Mouse (Mus musculus): ENCODE measurements around the gene Krt87. TPM values are rescaled to one million over a fixed set of nuclear protein-coding genes. Genes with fewer than 3 reads are reported as not detected.

Gene Krt87
- polyA plus RNA-seq, 1 experiment from 2014 or later: not detected

- Histone ChIP-seq H3K4me2 (ENCODE audit: low read length) (no peak overlapping the region), H3K36me3 (ENCODE audit: control insufficient read depth, insufficient read depth, low read length) (no peaks in the 10 kb centered on the region), H3K27me3 (replicated peaks; ENCODE audit: control insufficient read depth, insufficient read depth, low read length) (no peaks in the 10 kb centered on the region), H3K9me3 (ENCODE audit: control insufficient read depth, low read length) (no peaks in the 10 kb centered on the region), H3K4me3 (ENCODE audit: low read depth, low read length) (no peak overlapping the region), H3K9ac (ENCODE audit: low read length) (no peak overlapping the region), H3K4me1 (replicated peaks; ENCODE audit: control insufficient read depth, insufficient read depth, low read length) (no peaks in the 10 kb centered on the region), H3K27ac (ENCODE audit: low read depth) (no peak overlapping the region)
- DNase-seq (ENCODE audit: low spot score) (no peak), ATAC-seq (replicated peaks; ENCODE audit: low FRiP score, low TSS enrichment, low read depth) (0 out of 2 replicates have a peak, but pooled peaks have one; percentile 21)
- WGBS: 44% methylated on average over 5 of the region's 5 CpGs
Observed at GRCm38 (mm10) chr15:101388034-101388541, 50.5 kb downstream of the Krt87 start.

GRCm38 (mm10) chr15:101387176-101387575 lies 51.4 kb downstream of the Krt87 start:
- H3K9ac ChIP-seq (ENCODE audit: low read length): no peak overlapping the region
- ATAC-seq (replicated peaks; ENCODE audit: low FRiP score, low TSS enrichment, low read depth) (no peak), DNase-seq (ENCODE audit: low spot score) (no peak)
- H3K4me3 ChIP-seq (ENCODE audit: low read depth, low read length): no peak overlapping the region
- no peaks in the 10 kb centered on the region for H3K27me3 ChIP-seq (replicated peaks; ENCODE audit: control insufficient read depth, insufficient read depth, low read length)
- H3K36me3 ChIP-seq (ENCODE audit: control insufficient read depth, insufficient read depth, low read length): no peaks in the 10 kb centered on the region
- H3K9me3 ChIP-seq (ENCODE audit: control insufficient read depth, low read length): no peaks in the 10 kb centered on the region
- no peaks in the 10 kb centered on the region for H3K4me1 ChIP-seq (replicated peaks; ENCODE audit: control insufficient read depth, insufficient read depth, low read length)
- 64% methylated on average over 3 of the region's 3 CpGs for WGBS
- H3K27ac ChIP-seq (ENCODE audit: low read depth): no peak overlapping the region
- no peak overlapping the region for H3K4me2 ChIP-seq (ENCODE audit: low read length)

GRCm38 (mm10) chr15:101385064-101385463 lies 53.5 kb downstream of the Krt87 start:
- no peaks in the 10 kb centered on the region; the same call in 1 of the 2 replicates for H3K4me1 ChIP-seq (replicated peaks; ENCODE audit: control insufficient read depth, insufficient read depth, low read length)
- WGBS: 82% methylated on average over 6 of the region's 6 CpGs
- no peak overlapping the region for H3K4me2 ChIP-seq (ENCODE audit: low read length)
- H3K4me3 ChIP-seq (ENCODE audit: low read depth, low read length): no peak overlapping the region
- DNase-seq (ENCODE audit: low spot score): no peak
- no peak overlapping the region for H3K9ac ChIP-seq (ENCODE audit: low read length)
- no peak for ATAC-seq (replicated peaks; ENCODE audit: low FRiP score, low TSS enrichment, low read depth)
- no peaks in the 10 kb centered on the region for H3K36me3 ChIP-seq (ENCODE audit: control insufficient read depth, insufficient read depth, low read length)
- H3K9me3 ChIP-seq (ENCODE audit: control insufficient read depth, low read length): no peaks in the 10 kb centered on the region
- H3K27me3 ChIP-seq (replicated peaks; ENCODE audit: control insufficient read depth, insufficient read depth, low read length): no peaks in the 10 kb centered on the region
- no peak overlapping the region for H3K27ac ChIP-seq (ENCODE audit: low read depth)

- no peak overlapping the region for H3K9ac ChIP-seq (ENCODE audit: low read length)
- DNase-seq (ENCODE audit: low spot score) (no peak), ATAC-seq (replicated peaks; ENCODE audit: low FRiP score, low TSS enrichment, low read depth) (no peak)
- no peak overlapping the region for H3K4me2 ChIP-seq (ENCODE audit: low read length)
- H3K9me3 ChIP-seq (ENCODE audit: control insufficient read depth, low read length): no peaks in the 10 kb centered on the region
- no peaks in the 10 kb centered on the region; the same call in 1 of the 2 replicates for H3K4me1 ChIP-seq (replicated peaks; ENCODE audit: control insufficient read depth, insufficient read depth, low read length)
- H3K27ac ChIP-seq (ENCODE audit: low read depth): no peak overlapping the region
- H3K27me3 ChIP-seq (replicated peaks; ENCODE audit: control insufficient read depth, insufficient read depth, low read length): no peaks in the 10 kb centered on the region
- no peak overlapping the region for H3K4me3 ChIP-seq (ENCODE audit: low read depth, low read length)
- H3K36me3 ChIP-seq (ENCODE audit: control insufficient read depth, insufficient read depth, low read length): no peaks in the 10 kb centered on the region
- WGBS: 84% methylated on average over 7 of the region's 7 CpGs
Observed at GRCm38 (mm10) chr15:101384610-101385009, 54.0 kb downstream of the Krt87 start.

- WGBS: 72% methylated on average over 11 of the region's 11 CpGs
- ATAC-seq (replicated peaks; ENCODE audit: low FRiP score, low TSS enrichment, low read depth): no peak
- Histone ChIP-seq H3K9ac (ENCODE audit: low read length) (no peak overlapping the region), H3K9me3 (ENCODE audit: control insufficient read depth, low read length) (no peaks in the 10 kb centered on the region), H3K4me3 (ENCODE audit: low read depth, low read length) (no peak overlapping the region), H3K4me2 (ENCODE audit: low read length) (no peak overlapping the region), H3K27ac (ENCODE audit: low read depth) (no peak overlapping the region), H3K4me1 (replicated peaks; ENCODE audit: control insufficient read depth, insufficient read depth, low read length) (no peaks in the 10 kb centered on the region; the same call in 1 of the 2 replicates), H3K36me3 (ENCODE audit: control insufficient read depth, insufficient read depth, low read length) (no peaks in the 10 kb centered on the region), H3K27me3 (replicated peaks; ENCODE audit: control insufficient read depth, insufficient read depth, low read length) (no peaks in the 10 kb centered on the region)
- no peak for DNase-seq (ENCODE audit: low spot score)
Observed at GRCm38 (mm10) chr15:101382811-101383210, 55.8 kb downstream of the Krt87 start.

- DNase-seq (ENCODE audit: low spot score) (no peak), ATAC-seq (replicated peaks; ENCODE audit: low FRiP score, low TSS enrichment, low read depth) (no peak)
- Histone ChIP-seq H3K9me3 (ENCODE audit: control insufficient read depth, low read length) (no peaks in the 10 kb centered on the region), H3K4me3 (ENCODE audit: low read depth, low read length) (no peak overlapping the region), H3K4me2 (ENCODE audit: low read length) (no peak overlapping the region), H3K9ac (ENCODE audit: low read length) (no peak overlapping the region), H3K27ac (ENCODE audit: low read depth) (no peak overlapping the region), H3K27me3 (replicated peaks; ENCODE audit: control insufficient read depth, insufficient read depth, low read length) (no peaks in the 10 kb centered on the region), H3K36me3 (ENCODE audit: control insufficient read depth, insufficient read depth, low read length) (no peaks in the 10 kb centered on the region), H3K4me1 (replicated peaks; ENCODE audit: control insufficient read depth, insufficient read depth, low read length) (no peaks in the 10 kb centered on the region; the same call in 1 of the 2 replicates)
- 48% methylated on average over 9 of the region's 9 CpGs for WGBS
Observed at GRCm38 (mm10) chr15:101381758-101382157, 56.8 kb downstream of the Krt87 start.

Other genes starting within 250 kb of the Krt87 start
- gene Grasp, start 214.6 kb downstream of the Krt87 start, polyA plus RNA-seq (2014; fragmentation: Nextera tagmentation; extraction: Ambion mirVana): 3.5 and 4.2 TPM in 2 replicates
- 6.4 and 6.9 TPM in 2 replicates for gene Nr4a1, start 184.5 kb downstream of the Krt87 start, polyA plus RNA-seq (2014; fragmentation: Nextera tagmentation; extraction: Ambion mirVana)
- gene Atg101, start 154.5 kb downstream of the Krt87 start, polyA plus RNA-seq (2014; fragmentation: Nextera tagmentation; extraction: Ambion mirVana): 65.4 and 67.1 TPM in 2 replicates
- gene 6030408B16Rik, start 145.6 kb downstream of the Krt87 start, polyA plus RNA-seq (2014; fragmentation: Nextera tagmentation; extraction: Ambion mirVana): 5.9 and 6.6 TPM in 2 replicates
- 0.81 and 1.6 TPM in 2 replicates for gene Krt80, start 68.6 kb downstream of the Krt87 start, polyA plus RNA-seq (2014; fragmentation: Nextera tagmentation; extraction: Ambion mirVana)
- gene Krt7, start 27.8 kb downstream of the Krt87 start, polyA plus RNA-seq (2014; fragmentation: Nextera tagmentation; extraction: Ambion mirVana): 104 and 108 TPM in 2 replicates
- not detected in 2 replicates for gene Krt88, start 8.9 kb upstream of the Krt87 start, polyA plus RNA-seq (2014; fragmentation: Nextera tagmentation; extraction: Ambion mirVana)
- gene Krt81, start 24.9 kb upstream of the Krt87 start, polyA plus RNA-seq (2014; fragmentation: Nextera tagmentation; extraction: Ambion mirVana): not detected in 2 replicates
- 0.08 TPM in 1 of 2 replicates, not detected in the other for gene Krt86, start 34.7 kb upstream of the Krt87 start, polyA plus RNA-seq (2014; fragmentation: Nextera tagmentation; extraction: Ambion mirVana)
- 0.19 TPM in 1 of 2 replicates, not detected in the other for gene Krt83, start 52.7 kb upstream of the Krt87 start, polyA plus RNA-seq (2014; fragmentation: Nextera tagmentation; extraction: Ambion mirVana)
- not detected in 2 replicates for gene Gm49425, start 78.5 kb upstream of the Krt87 start, polyA plus RNA-seq (2014; fragmentation: Nextera tagmentation; extraction: Ambion mirVana)
- gene Krt84, start 94.0 kb upstream of the Krt87 start, polyA plus RNA-seq (2014; fragmentation: Nextera tagmentation; extraction: Ambion mirVana): not detected in 2 replicates
- gene Krt82, start 111.9 kb upstream of the Krt87 start, polyA plus RNA-seq (2014; fragmentation: Nextera tagmentation; extraction: Ambion mirVana): not detected in 2 replicates
- 0.07 TPM in 1 of 2 replicates, not detected in the other for gene Krt90, start 124.1 kb upstream of the Krt87 start, polyA plus RNA-seq (2014; fragmentation: Nextera tagmentation; extraction: Ambion mirVana)
- not detected in 2 replicates for gene Krt75, start 135.1 kb upstream of the Krt87 start, polyA plus RNA-seq (2014; fragmentation: Nextera tagmentation; extraction: Ambion mirVana)
- not detected in 2 replicates for gene Gm5414, start 189.4 kb upstream of the Krt87 start, polyA plus RNA-seq (2014; fragmentation: Nextera tagmentation; extraction: Ambion mirVana)
- gene Gm5478, start 208.6 kb upstream of the Krt87 start, polyA plus RNA-seq (2014; fragmentation: Nextera tagmentation; extraction: Ambion mirVana): not detected in 2 replicates
- gene Krt6b, start 241.5 kb upstream of the Krt87 start, polyA plus RNA-seq (2014; fragmentation: Nextera tagmentation; extraction: Ambion mirVana): not detected in 2 replicates